Mouse (Mus musculus) midbrain, embryonic 12.5 days (tissue): ENCODE data around the gene Thap7. TPM values are rescaled to one million over a fixed set of nuclear protein-coding genes. Genes with fewer than 3 reads are reported as not detected.
"Not testable (repeated sequence)": the region's sequence is repeated elsewhere in the genome, so short reads cannot be mapped to it uniquely, and the experiment has no call there.

Experiments
- ATAC-seq: fragments of 200-750 bp; cut with Nextera tagmentation; 2 replicates; pipeline ENCODE4 v1.8.0; 2017; ENCODE audit warnings: low read depth, moderate TSS enrichment, moderate library complexity; ENCODE audit not compliant: low FRiP score
- H3K27ac ChIP-seq: fragments of 300-500 bp; sonication (generic); replicated peaks from 2 replicates; pipeline ENCODE4 v1.5.1; 2016; ENCODE audit warnings: mild to moderate bottlenecking
- H3K27me3 ChIP-seq: fragments of 300-500 bp; sonication (generic); 2 replicates; pipeline ENCODE4 v1.6.1; 2016; ENCODE audit warnings: mild to moderate bottlenecking
- H3K36me3 ChIP-seq: fragments of 300-500 bp; sonication (generic); 2 replicates; pipeline ENCODE4 v1.6.1; 2016
- H3K4me1 ChIP-seq: fragments of 300-500 bp; sonication (generic); 2 replicates; pipeline ENCODE4 v1.6.1; 2016
- H3K4me2 ChIP-seq: fragments of 300-500 bp; sonication (generic); replicated peaks from 2 replicates; pipeline ENCODE4 v1.6.1; 2016; ENCODE audit warnings: mild to moderate bottlenecking, moderate library complexity
- H3K4me3 ChIP-seq: fragments of 300-500 bp; sonication (generic); 2 replicates; pipeline ENCODE4 v1.5.1; 2016; ENCODE audit warnings: mild to moderate bottlenecking
- H3K9ac ChIP-seq: fragments of 300-500 bp; sonication (generic); replicated peaks from 2 replicates; pipeline ENCODE4 v1.6.1; 2016; ENCODE audit warnings: mild to moderate bottlenecking, moderate library complexity
- H3K9me3 ChIP-seq: fragments of 300-500 bp; sonication (generic); 2 replicates; pipeline ENCODE4 v1.6.1; 2016; ENCODE audit warnings: mild to moderate bottlenecking
- WGBS: fragments of 180-500 bp; shearing (Covaris S2); methylation state at CpG from one replicate; pipeline ENCODE4 v1.1.7; 2016; 5-methylcytosine and 5-hydroxymethylcytosine counted together
- polyA plus RNA-seq: library from polyadenylated mRNA; unstranded; fragments of >200 nt; fragmentation: Nextera tagmentation; extraction: Ambion mirVana; gene quantifications from 2 replicates; pipeline ENCODE4 v1.2.1, GENCODE M21; 2016

The Thap7 gene
- polyA plus RNA-seq, 1 experiment from 2014 or later = 61.2 TPM

DNA sequence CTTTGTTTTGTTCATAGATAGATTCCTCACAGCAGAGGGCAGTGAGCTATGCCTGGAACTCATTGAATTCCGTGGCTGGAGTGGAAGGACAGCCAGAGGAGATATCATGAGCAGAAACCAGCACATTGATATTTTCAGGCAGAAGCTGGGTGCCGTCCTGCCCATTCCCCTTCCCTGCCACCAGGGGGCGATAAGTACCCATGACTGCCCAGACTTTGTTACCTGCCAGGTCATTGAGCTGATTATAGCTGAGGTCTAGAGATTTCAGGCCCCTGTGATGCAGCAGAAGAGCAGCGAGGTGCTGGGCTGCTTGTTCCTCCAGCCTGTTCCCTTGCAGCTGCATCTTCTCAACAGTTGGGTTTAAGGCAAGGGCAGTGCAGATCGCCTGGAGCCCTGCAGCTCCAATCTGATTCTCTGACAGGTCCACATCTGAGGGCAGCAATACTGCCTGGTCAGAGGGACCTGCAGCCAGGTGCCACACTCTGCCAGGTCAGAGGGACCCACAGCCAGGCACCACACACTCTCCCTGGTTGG is 27.1 kb upstream of the Thap7 start:
- Histone ChIP-seq H3K9ac (no peak overlapping the region), H3K9me3 (no peaks in the 10 kb centered on the region), H3K36me3 (no peaks in the 10 kb centered on the region), H3K27me3 (peaks cover 44% of the 10 kb centered on the region), H3K4me3 (no peak overlapping the region), H3K27ac (peak overlapping the region; percentile 1; the same call in 1 of the 2 replicates), H3K4me1 (peaks cover 61% of the 10 kb centered on the region), H3K4me2 (peak overlapping the region; percentile 36; the same call in 1 of the 2 replicates)
- WGBS = 0% methylated on average over 5 of the region's 5 CpGs
- ATAC-seq = no peak

- no peak overlapping the region for H3K9ac ChIP-seq
- 60% methylated on average over 4 of the region's 4 CpGs for WGBS
- H3K4me3 ChIP-seq = no peak overlapping the region
Measured at GRCm38 (mm10) chr16:17556907-17557306, 26.0 kb upstream of the Thap7 start.

DNA sequence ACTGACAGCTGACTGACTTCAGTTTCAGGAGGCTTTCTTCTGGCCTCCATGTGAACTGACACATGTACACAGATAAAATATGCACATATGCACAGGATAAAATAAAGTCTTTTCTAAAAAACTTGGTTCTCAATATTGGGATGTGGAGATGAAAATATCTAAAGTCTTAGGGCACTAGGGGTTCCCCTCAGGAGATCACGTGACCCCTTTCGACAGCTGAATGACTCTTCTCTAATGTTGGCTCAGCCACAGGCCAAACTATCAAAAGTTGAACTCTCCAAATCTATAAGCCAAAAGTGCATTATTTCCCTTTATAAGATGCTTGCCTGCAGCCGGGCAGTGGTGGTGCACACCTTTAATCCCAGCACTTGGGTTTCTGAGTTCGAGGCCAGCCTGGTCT is 25.2 kb upstream of the Thap7 start:
- WGBS = 80% methylated on average over 4 of the region's 4 CpGs
- no peak overlapping the region for H3K9ac ChIP-seq
- H3K27me3 ChIP-seq = peaks cover 32% of the 10 kb centered on the region
- no peak overlapping the region for H3K4me3 ChIP-seq
- H3K4me2 ChIP-seq = no peak overlapping the region
- no peaks in the 10 kb centered on the region for H3K9me3 ChIP-seq
- H3K36me3 ChIP-seq = no peaks in the 10 kb centered on the region
- H3K4me1 ChIP-seq = peaks cover 48% of the 10 kb centered on the region
- no peak for ATAC-seq
- no peak overlapping the region for H3K27ac ChIP-seq

More at GRCm38 (mm10) chr16:17556907-17557306, 26.0 kb upstream of the Thap7 start:
- no peak overlapping the region for H3K27ac ChIP-seq
- no peak overlapping the region for H3K4me2 ChIP-seq
- ATAC-seq = no peak
- H3K4me1 ChIP-seq = peaks cover 55% of the 10 kb centered on the region
- H3K27me3 ChIP-seq = peaks cover 37% of the 10 kb centered on the region
- no peaks in the 10 kb centered on the region for H3K36me3 ChIP-seq
- H3K9me3 ChIP-seq = no peaks in the 10 kb centered on the region

- peak overlapping the region; percentile 29; the same call in 1 of the 2 replicates for H3K9ac ChIP-seq
- ATAC-seq = peak; percentile 53
- H3K27me3 ChIP-seq = peaks cover 17% of the 10 kb centered on the region
Measured at GRCm38 (mm10) chr16:17554702-17555101, 23.8 kb upstream of the Thap7 start.

GRCm38 (mm10) chr16:17553910-17554685 is 23.2 kb upstream of the Thap7 start:
- Histone ChIP-seq H3K4me3 (peak overlapping the region; percentile 9), H3K4me1 (peaks cover 34% of the 10 kb centered on the region), H3K4me2 (peak overlapping the region; percentile 42), H3K9ac (peak overlapping the region; percentile 29; the same call in 1 of the 2 replicates), H3K27me3 (peaks cover 13% of the 10 kb centered on the region), H3K27ac (peak overlapping the region; percentile 80), H3K36me3 (no peaks in the 10 kb centered on the region), H3K9me3 (no peaks in the 10 kb centered on the region)
- WGBS = 3% methylated on average over 18 of the region's 18 CpGs
- ATAC-seq = peak; percentile 74

More at GRCm38 (mm10) chr16:17554702-17555101, 23.8 kb upstream of the Thap7 start:
- Histone ChIP-seq H3K27ac (peak overlapping the region; percentile 80), H3K4me1 (peaks cover 37% of the 10 kb centered on the region), H3K4me3 (peak overlapping the region; percentile 9; the same call in 1 of the 2 replicates), H3K4me2 (peak overlapping the region; percentile 42)
- H3K9me3 ChIP-seq, H3K36me3 ChIP-seq: not testable (repeated sequence)
- 11% methylated on average over 4 of the region's 4 CpGs for WGBS

DNA sequence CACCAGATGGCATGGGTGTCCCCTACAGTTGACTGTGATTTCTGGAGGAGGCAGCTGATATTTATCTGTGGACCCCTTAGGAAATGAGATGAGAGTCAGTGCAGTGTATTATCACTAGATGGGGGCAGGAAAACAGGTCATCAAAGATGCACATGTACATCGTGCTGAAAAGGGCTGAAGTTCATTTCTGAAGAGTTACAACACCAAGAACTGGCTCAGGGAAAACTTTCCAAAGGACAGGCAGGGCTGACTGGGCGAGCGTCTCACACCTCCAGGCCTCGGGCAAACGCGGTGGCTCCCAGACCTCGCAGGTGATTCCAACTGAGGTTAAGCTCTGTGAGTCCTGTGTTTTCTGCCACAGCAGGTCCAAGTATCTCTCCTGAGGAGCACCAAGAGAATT is 21.9 kb upstream of the Thap7 start:
- Histone ChIP-seq H3K4me3 (no peak overlapping the region), H3K9ac (no peak overlapping the region), H3K36me3 (no peaks in the 10 kb centered on the region), H3K9me3 (no peaks in the 10 kb centered on the region), H3K27ac (no peak overlapping the region), H3K4me2 (no peak overlapping the region), H3K27me3 (peaks cover 13% of the 10 kb centered on the region), H3K4me1 (peaks cover 21% of the 10 kb centered on the region)
- 78% methylated on average over 7 of the region's 7 CpGs for WGBS
- ATAC-seq = no peak

GRCm38 (mm10) chr16:17542632-17543031 is 11.7 kb upstream of the Thap7 start:
- no peak overlapping the region for H3K27ac ChIP-seq
- H3K9ac ChIP-seq = no peak overlapping the region
- no peak overlapping the region for H3K4me3 ChIP-seq
- no peaks in the 10 kb centered on the region for H3K9me3 ChIP-seq
- H3K36me3 ChIP-seq = no peaks in the 10 kb centered on the region
- H3K4me2 ChIP-seq = no peak overlapping the region
- no peaks in the 10 kb centered on the region for H3K4me1 ChIP-seq
- WGBS = 82% methylated on average over 2 of the region's 2 CpGs
- peaks cover 2% of the 10 kb centered on the region; the same call in 1 of the 2 replicates for H3K27me3 ChIP-seq
- no peak for ATAC-seq

- 91% methylated on average over 3 of the region's 3 CpGs for WGBS
- Histone ChIP-seq H3K4me1 (peaks cover 8% of the 10 kb centered on the region), H3K4me2 (no peak overlapping the region), H3K9me3 (no peaks in the 10 kb centered on the region), H3K36me3 (no peaks in the 10 kb centered on the region), H3K27ac (no peak overlapping the region), H3K9ac (no peak overlapping the region), H3K27me3 (no peaks in the 10 kb centered on the region), H3K4me3 (no peak overlapping the region)
- ATAC-seq = no peak
Measured at GRCm38 (mm10) chr16:17536584-17536983, 5.6 kb upstream of the Thap7 start.

GRCm38 (mm10) chr16:17532676-17533329 is 1.9 kb upstream of the Thap7 start:
- H3K4me2 ChIP-seq = 0 out of 2 replicates have a peak overlapping the region, but pooled peaks have one; percentile 88
- ATAC-seq = no peak
- peaks cover 11% of the 10 kb centered on the region for H3K36me3 ChIP-seq
- no peak overlapping the region for H3K9ac ChIP-seq
- H3K9me3 ChIP-seq = no peaks in the 10 kb centered on the region
- no peak overlapping the region for H3K27ac ChIP-seq
- no peak overlapping the region for H3K4me3 ChIP-seq
- 74% methylated on average over 14 of the region's 14 CpGs for WGBS
- no peaks in the 10 kb centered on the region for H3K27me3 ChIP-seq
- peaks cover 22% of the 10 kb centered on the region for H3K4me1 ChIP-seq

- ATAC-seq = no peak
- H3K27me3 ChIP-seq = no peaks in the 10 kb centered on the region
- H3K4me2 ChIP-seq = peak overlapping the region; percentile 88; the same call in 1 of the 2 replicates
- peaks cover 22% of the 10 kb centered on the region for H3K4me1 ChIP-seq
- peaks cover 17% of the 10 kb centered on the region for H3K36me3 ChIP-seq
- H3K4me3 ChIP-seq = no peak overlapping the region
- WGBS = 61% methylated on average over 4 of the region's 4 CpGs
- no peaks in the 10 kb centered on the region for H3K9me3 ChIP-seq
- H3K27ac ChIP-seq = no peak overlapping the region
- no peak overlapping the region for H3K9ac ChIP-seq
Measured at GRCm38 (mm10) chr16:17532271-17532670, 1.3 kb upstream of the Thap7 start.

DNA sequence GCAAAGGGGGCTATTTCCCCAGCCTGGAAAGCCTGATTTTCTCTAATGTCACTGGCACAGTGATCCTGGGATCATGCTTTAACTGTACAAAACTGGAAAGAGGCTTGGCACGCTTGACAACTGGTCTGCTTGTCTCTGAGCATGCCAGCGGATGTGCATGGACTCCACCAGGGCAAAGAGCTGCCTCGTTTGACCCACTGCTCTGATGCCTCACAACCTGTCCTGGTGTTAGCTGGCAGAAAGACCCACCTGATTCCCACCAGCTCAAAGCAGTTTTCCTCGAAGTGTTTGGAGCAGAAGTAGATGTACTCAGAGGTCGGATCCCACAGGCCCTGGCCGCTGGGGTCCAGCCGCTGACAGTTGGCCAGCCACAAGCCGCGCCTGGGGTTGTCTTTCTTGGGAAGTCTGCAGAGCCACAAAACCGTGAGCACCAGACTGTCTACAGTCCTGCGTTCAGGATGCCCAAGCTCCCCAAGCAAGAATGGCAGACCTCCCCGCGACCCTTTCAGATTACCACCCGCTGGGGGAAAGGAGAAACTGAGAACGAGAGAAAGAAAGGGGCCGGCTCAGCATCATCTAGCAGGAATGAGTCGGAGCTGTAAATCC is 852 bp downstream of the Thap7 start:
- H3K9me3 ChIP-seq = no peaks in the 10 kb centered on the region

More for the DNA sequence above, 852 bp downstream of the Thap7 start:
- Histone ChIP-seq H3K27me3 (no peaks in the 10 kb centered on the region), H3K9ac (peak overlapping the region; percentile 86), H3K27ac (peak overlapping the region; percentile 94), H3K36me3 (peaks cover 39% of the 10 kb centered on the region), H3K4me3 (peak overlapping the region; percentile 71), H3K4me1 (peaks cover 22% of the 10 kb centered on the region), H3K4me2 (peak overlapping the region; percentile 88)
- 19% methylated on average over 17 of the region's 17 CpGs for WGBS
- ATAC-seq = no peak; the same call in 1 of the 2 replicates
